Mouse (Mus musculus) gastrocnemius, adult 8-10 months (tissue): ENCODE results near the gene Slc39a8. TPM values are rescaled to one million over a fixed set of nuclear protein-coding genes. Genes with fewer than 3 reads are reported as not detected.

ENCODE experiments used
- DNase-seq, 2 experiments: peaks; one replicate each; pipeline ENCODE4 v3.0.0; 2022; ENCODE audit warnings: low spot score in 2 of 2
- total RNA-seq, 4 experiments: library from RNA; stranded (reverse); gene quantifications; 2 replicates each; pipeline ENCODE4 v1.2.4; 2022

Slc39a8 gene
- total RNA-seq, result under 1 TPM; 0.58 to 0.97 (median 0.68) TPM

DNA sequence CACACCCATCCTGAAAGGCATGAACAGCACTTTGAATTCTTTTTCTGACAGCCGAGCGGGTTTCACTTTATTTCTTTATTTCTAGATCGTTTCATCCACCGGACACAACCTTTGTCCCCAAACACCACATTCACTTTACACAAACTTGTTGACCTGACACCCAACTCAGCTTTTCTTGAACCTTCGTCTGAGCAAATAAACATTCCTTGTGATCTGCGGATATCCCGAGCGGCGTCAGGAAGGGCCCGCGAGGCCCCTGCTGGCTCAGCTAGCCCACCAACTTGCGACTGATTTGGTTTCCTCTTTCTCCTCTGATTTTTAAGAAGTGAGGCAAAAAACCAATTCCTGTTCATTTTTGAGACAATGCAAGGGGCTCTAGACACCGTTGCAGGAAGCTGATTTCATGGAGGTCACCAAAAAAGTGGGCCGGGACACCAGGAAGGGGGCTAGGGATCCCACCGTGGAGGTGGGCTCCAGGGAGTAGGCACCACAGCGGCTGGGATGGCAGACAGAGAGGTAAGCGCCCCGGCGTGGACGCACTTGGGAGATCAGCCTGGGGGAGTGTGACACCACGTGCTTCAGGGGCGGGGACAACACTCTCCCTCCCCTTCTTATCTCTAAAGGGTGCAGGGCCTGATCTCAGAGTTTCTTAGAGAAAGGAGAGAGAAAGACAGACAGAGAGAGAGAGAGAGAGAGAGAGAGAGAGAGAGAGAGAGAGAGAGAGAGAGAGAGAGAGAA is at the start of gene Slc39a8:
Gene Slc39a8 (plus strand): TSS at position 264 of the 738 bp plus-strand sequence.
- peak; percentile 53 to 54 for DNase-seq

DNA sequence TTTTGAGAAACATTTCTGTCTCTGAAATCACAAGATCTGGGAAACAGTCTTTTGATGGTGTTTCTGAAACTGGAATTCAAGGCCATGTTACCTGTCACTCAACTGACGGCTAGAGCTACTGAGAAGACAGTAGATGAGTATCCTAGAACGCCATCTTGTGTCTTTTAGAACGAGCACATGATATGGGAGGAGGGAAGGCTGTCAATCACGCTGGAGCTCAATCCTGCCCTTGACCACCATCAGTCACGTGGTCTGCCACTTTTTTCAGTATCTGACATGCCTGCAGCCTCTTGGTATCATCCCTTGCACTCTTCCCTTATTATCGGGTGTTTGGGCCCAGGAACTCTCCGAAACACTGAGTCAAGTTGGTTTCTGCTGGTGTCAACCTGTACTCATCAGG is 40.0 kb upstream of the Slc39a8 start:
- no peak for DNase-seq

DNA sequence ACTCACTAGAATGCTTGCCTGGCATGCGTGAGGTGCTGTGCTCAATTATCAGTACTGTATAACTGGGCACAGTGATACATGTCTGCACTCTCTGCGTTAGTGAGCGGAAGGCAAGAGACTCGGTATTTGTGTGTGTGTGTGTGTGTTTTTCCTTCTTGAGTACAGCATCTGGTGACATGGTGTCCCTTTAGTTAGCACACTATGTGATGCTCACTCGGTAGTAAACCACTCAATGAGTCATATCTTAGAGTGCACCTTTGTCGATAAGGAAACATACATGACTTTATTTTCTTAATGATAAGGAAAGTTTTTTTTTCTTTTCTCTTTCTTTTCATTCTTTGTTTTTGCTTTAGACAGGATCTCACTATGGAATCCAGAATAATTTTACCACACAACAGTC is 29.0 kb upstream of the Slc39a8 start:
- DNase-seq, result no peak

DNA sequence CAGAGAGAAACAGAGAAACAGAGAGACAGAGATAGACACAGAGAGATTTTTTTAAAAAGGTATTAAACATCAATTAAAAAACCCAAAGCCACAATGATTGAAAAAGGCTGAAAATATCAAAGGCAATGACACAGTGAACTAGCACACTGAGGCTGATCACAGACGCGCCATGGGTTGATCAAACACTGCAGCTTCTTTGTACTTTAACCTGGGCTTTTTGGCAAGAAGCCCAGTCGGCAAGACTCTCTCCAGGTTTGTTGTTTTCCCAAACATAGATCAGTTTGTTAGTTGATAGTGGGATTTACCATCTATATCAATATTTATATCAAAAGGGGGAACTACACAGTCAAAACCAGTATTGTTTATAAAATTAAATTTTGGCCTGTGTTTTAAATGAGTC is 26.8 kb upstream of the Slc39a8 start:
- no peak for DNase-seq

DNA sequence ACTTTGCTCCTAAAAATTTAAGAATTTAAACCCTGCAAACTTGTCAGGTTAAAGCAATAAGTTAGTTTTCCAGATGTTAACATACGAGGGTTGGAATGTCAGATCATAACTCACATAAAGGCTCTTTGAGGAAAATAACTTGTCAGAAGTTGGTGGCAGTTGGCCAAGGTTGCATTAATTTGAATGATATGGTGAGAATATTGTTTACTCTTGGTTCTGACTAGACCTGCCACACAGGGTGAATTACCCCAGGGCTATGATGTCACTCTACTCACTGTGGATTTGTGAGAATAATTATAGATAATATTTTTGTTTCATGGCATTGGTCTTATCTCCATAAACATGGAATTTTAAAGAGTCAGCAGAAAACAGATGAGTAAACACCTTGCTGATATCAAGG is 26.4 kb upstream of the Slc39a8 start:
- no peak for DNase-seq

DNA sequence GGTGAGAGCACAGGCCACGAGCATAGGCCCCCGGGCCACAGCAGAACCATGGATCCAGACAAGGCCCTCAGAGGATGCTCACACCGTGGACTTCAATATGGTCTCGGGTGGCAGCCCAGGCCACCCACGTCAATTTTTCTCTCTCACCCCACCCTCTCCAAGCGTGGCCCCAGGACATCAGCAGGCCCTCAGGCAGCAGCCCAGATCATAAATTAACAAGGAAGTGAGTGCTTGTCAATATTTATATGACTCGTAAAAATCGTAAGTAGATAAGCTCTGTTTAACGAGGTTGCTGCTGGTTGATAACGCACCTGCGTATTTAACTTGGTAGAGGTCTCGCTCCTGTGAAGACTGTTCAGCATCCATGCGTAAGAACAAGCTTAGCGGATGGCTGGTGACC is 10.4 kb upstream of the Slc39a8 start:
- no peak for DNase-seq

DNA sequence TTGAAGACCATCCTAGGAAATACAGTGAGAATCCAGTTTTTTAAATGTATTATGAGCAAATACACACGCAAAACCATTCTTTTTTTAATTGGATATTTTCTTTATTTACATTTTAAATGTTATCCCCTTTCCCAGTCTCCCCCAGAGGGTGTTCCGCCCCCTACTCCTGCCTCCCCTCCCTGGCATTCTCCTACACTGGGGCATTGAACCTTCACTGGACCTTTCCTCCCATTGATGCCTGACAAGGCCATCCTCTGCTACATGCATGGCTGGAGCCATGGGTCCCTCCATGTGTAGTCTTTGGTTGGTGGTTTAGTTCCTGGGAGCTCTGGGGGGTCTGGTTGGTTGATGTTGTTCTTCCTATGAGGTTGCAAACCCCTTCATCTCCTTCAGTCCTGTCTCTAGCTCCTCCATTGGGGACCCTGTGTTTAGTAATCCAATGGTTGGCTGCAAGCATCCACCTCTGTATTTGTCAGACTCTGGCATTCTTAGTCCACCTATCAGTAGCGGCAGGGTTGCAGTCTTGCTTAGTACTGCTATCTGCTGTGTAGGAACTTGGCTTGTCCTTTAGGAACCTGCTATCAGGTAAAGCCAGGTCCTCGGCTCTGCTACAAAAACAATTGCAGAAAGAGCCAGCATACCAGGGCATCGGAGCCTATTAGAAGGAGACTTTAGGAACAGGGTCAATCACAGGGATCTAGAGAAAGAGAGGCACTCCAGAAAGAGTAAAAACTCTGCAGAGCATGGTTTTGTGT is 8.9 kb upstream of the Slc39a8 start:
- no peak for DNase-seq

DNA sequence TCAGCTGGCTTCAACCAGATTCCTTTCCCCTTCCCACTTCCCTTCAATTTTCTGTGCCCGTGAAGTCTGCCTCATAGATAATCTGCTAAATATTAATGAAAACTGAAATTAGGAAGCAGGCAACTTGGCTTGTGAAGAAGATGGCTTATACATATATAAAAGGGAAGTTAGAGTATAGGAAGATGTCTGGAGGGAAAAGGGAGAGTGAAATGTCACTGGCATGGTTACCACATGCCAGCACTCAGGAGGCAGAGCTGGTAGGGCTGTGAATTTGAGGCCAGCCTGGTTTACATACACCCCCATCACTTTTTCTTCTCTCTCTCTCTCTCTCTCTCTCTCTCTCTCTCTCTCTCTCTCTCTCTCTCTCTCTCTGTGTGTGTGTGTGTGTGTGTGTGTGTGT is 8.0 kb upstream of the Slc39a8 start:
- no peak for DNase-seq

DNA sequence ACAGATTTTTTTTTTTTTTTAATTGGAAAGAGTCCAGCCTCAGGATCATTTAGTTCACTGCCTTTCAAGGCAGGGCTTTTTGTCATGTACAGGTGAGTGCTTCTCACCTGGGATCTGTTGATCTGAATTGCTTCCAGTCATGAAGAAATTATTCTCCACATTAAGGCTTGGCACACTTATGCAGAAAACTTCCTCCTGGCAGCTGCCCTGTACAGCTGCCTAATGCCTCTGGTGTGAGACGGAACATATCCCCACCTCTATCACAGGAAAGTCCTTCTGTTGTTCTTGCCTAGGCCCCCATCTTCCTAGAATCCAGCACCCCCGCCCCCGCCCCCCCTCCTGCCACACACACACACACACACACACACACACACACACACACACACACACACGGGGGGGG is 643 bp upstream of the Slc39a8 start:
- no peak for DNase-seq

DNA sequence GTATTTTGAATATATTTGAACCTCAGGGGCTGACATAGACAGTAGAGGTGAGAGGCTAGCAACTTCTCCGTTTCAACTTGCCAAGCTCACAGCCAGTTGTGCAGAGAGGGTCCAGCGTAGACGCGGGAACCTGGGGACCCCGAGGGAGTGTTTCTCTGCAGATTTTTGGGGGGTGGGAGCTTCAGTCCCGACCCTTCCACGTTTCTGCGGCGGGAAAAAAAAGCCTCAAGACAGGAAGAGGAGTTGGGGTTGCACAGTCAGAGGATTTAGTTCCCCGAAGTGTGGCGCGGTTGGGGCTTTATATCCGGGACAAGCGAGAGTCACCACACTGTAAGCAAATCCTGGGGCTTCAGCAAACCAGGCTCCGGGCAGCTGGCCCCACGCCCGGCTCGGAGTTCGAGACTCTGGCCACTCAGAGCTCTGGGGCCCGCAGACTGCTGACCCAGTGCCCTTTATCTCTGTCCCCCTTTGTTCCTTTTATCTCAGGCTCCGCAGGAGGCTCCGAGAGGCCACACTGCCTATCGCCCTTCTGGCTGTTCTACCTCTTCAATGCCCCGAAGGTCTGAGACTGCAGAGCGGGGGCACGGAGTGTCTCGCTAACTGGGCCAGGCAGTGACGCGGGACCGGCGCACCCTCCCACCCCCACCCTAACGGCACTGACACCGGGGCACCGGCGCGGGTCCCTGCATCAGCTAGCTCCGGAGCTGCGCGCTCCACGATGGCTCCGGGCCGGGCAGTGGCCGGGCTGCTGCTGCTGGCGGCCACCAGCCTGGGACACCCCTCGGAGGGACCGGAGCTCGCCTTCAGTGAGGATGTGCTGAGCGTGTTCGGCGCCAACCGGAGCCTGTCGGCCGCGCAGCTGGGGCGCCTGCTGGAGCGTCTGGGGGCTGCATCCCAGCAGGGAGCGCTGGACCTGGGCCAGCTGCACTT is 940 bp downstream of the Slc39a8 start:
- peak; percentile 6 to 21 for DNase-seq

DNA sequence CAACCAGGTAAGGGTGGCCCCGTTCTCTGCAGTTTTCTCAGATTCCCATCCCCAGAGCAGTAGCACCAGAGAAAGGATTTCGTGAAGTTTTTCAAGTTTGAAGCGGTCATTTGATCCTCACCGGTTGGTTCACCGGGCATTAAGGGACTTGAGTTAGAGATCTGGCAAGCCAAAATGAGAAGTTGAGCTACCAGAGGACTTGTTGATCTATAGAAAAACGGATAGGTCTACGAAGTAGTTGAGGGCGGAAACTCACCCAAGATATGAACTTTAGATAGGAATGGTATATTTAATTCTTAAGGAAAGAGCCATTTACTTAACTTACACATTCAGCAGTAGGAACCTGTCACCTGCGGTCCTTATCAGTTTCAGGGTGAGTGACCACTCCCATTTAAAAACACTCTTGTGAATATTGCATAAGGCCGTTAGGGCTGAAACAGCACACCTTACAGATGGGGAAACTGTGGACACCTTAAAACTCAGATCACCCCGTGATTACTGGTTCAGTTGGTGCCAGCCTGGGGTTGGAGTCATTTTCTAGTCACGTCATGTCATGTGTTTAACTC is 1.7 kb downstream of the Slc39a8 start:
- no peak for DNase-seq

DNA sequence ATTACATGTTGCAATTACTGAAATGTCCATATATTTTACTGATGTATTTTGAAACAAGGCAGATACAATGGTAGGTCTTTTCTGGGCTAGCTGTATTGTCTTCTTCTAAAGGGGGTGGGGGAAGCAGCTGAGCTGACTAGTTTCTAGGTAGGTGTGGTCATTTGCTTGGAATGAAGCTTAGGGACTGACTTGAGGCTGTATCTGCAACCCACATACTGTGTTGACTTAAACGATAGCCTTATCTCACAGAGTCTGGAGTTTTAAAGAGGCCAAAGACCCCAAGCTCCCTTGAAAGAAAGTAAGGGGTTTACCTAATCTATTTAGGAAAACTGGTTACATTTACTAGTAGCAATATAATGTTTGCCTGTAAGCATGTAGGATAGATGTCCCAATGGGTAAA is 2.9 kb downstream of the Slc39a8 start:
- DNase-seq, result no peak

DNA sequence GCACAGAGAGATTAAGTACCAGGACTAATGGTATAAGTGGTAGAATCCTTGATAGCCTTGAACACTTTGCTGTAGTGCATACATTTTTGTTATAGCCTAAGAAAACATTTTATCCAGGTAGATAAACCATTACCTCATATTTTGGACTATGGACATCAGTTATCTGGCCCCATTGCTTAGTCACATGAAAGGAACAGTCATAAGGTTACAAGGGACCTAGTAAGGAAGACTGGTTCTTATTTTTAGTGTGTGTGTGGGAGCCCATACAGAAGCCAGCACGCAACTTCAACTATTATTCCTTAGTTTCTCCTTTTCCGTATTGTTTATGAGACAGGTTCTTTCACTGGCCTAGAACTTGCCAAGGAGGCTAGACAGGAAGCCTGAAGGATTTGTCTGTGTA is 7.4 kb downstream of the Slc39a8 start:
- DNase-seq, result no peak

DNA sequence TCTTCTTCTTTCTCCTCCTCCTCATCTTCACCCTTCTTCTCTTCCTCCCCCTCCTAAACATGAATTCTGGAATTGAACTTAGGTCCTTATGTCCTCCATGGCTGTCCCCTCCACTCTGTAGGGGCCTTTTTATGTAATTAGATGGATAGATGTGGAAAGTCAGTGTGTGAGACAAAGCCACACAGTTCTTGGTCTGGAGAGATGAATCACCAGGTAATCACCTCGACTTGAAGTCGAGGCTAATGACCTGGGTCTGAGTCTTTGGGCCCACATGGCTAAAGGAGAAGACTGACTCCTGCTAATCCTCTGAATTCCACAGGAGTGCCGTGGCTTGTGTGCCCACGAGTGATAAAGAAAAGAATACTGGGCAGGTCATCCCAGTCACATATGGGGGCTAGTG is 7.8 kb downstream of the Slc39a8 start:
- no peak for DNase-seq

DNA sequence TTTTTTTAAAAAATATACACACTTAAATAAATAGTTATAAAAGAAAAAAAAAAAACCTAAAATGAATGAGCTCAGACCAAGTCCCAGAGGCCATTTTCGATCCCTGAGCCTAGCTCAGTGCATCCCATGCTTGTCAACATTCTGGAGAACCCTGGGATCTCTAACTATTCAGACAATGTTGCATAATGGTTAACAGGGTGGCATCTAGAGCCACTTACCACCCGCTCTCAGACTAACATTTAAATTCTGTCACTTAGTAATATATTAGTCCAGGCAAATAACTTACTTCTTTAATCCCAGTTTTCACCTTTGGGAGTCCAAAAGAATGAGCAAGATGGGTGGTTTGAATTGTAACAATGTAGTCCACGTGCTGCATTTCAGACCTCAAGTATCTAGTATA is 9.9 kb downstream of the Slc39a8 start:
- DNase-seq, result no peak

DNA sequence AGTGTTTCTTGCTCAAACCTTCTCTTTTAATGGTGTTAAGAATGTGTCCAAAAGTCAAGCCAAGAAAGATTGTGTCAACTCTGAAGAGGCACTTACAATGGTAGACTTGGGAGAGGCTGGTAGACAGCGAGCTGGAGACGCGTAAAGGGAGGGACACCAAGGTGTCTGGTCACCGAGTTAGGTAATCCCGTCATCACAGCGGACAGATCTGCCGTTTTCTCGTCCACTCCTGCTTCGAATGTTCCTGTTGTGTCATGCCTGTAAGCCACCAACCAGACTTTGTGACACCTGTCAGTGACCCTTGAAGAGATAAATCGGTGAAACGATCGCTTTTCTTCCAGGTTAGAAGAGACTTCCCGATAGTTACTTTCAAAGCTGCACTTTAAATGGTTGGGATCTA is 14.5 kb downstream of the Slc39a8 start:
- no peak for DNase-seq

DNA sequence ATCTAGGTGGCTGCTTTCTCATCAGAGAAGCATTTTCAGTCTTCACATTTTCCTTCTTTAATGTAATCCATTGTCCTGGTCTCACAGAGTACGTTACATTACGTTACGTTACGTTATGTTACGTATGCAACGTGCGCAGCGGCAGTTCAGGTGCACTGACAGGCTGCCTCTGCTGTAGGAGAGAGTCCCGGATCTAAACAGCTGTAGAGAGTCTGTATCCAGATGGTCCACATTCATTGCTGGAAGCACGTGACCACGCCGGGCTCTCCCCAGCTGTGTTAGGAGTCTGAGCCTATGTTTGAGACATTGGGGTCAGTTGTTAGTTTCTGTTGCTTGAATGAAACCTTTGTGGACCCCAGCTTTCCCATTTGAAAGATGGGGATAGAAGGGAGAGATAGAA is 15.1 kb downstream of the Slc39a8 start:
- no peak for DNase-seq

DNA sequence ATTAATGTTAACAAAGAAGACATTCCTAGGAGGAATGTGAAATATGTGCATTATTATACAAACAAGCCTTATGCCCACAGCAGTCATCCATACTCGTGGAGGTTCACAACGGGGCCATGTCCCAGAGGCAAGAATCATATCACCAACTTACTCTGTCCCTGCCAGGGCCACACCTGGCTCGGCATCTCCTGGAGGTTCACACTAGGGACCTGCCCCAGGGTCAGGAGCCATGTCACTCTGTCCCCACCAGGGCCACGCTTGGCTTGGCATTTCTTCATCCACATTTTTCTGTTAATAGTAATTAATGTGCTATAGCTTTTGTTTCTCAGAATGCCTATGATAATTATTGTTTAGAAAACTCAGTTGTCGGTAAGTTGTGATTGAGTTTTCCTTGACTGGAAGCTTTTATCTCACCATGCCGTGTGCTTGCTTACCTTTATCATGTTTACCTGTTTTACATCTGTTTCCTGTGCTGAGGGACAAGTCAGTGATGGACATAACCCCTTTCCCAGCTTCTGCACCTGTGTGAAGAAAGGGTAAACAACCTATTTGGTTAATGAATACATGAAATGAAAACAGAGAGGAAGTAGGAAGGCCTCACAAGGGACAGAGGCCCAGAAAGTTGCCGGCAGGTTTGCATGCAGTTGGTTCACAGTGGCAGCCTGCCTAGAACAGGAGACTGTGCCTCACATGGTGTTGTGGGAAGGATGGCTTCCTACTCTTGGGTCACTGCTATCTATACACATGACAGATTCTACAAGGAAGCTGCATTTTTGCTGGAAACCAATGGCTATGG is 16.8 kb downstream of the Slc39a8 start:
- DNase-seq, result no peak

DNA sequence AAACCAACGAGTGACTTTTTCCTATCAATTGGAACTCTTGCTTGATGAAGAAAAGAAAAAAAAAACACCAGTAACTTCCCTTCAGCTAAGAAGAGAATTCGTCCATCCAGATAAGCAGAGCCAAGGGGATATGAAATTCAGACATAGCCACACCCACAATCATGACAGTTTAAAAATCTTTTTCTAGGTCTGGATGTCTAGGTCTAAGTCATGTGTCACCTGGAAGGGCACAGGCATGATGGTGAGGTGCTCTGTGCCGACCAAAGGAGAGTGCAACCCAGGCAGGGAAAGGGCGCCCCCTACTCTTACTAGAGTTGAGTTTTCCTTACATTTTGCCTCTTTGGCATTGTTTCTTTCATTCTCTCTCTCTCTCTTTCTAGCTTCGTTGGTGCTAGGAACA is 18.1 kb downstream of the Slc39a8 start:
- no peak for DNase-seq

DNA sequence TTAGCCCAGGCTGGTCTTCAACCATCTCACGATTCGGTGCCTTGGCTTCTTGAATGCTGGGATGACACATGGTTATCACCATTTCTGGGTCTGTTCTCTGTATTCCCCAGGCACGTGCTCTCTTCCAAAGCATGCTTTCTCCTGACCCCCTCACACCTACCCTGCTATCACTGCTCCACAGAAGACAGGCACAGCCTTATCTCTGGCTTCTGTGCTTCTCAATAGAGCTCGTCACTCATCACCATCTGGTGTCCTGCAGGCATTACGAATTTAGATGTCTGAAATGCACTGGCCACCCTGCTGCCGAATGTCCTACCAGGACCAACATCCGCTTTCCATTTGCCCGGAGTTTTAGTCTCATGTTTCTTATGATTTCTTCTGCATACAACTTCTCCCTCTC is 18.6 kb downstream of the Slc39a8 start:
- DNase-seq, result no peak

DNA sequence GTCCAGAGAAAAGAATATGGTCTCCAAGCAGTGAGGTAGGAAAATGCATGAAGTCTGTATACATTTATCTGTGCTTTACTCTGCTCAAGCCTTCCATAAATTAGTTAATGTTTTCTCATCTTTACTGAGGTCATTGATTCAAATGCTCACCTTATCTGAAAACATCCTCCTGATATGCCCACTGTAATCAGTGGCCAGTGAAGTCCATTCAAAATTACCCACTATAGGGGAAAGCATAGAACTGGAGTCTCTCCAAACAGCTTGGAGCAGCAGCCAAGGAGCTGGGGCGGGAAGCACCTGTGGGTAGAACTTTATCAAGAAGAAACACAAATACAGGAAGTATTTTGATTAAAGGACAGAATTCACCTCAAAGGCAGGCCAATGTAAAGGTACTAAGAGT is 19.8 kb downstream of the Slc39a8 start:
- DNase-seq, result no peak
